Mouse (Mus musculus) heart, embryonic 14.5 days (tissue): ENCODE data around the gene Myd88. TPM values are rescaled to one million over a fixed set of nuclear protein-coding genes. Genes with fewer than 3 reads are reported as not detected.
A peak's percentile ranks its signal among the peaks of the same experiment; 100 is the strongest.

Experiments used
- ATAC-seq: fragments of 200-750 bp; cut with Nextera tagmentation; 2 replicates; pipeline ENCODE4 v1.8.0; 2017; ENCODE audit warnings: low read depth, moderate TSS enrichment; ENCODE audit not compliant: insufficient number of reproducible peaks, insufficient read depth, low FRiP score
- H3K27ac ChIP-seq, 2 experiments: fragments of 200-500 bp in 1 of 2; fragments of 300-500 bp in 1 of 2; sonication (generic) in 1 of 2; replicated peaks in 1 of 2; 2 replicates each; pipeline ENCODE4 v1.5.1; 2012 to 2014; ENCODE audit warnings: low read depth in 2 of 2, low read length in 2 of 2, control low read depth in 1 of 2, mild to moderate bottlenecking in 1 of 2, mixed read lengths in 1 of 2; ENCODE audit not compliant: control insufficient read depth in 1 of 2, insufficient read depth in 1 of 2
- H3K27me3 ChIP-seq: fragments of 300-500 bp; sonication (generic); 2 replicates; pipeline ENCODE4 v1.6.1; 2014; ENCODE audit warnings: mild to moderate bottlenecking, low read length, control low read depth; ENCODE audit not compliant: control insufficient read depth, insufficient read depth
- H3K36me3 ChIP-seq: fragments of 300-500 bp; sonication (generic); 2 replicates; pipeline ENCODE4 v1.6.1; 2014; ENCODE audit warnings: mild to moderate bottlenecking, control low read depth, low read length, mixed read lengths; ENCODE audit not compliant: control insufficient read depth, insufficient read depth
- H3K4me1 ChIP-seq, 2 experiments: fragments of 200-500 bp in 1 of 2; fragments of 300-500 bp in 1 of 2; sonication (generic) in 1 of 2; 2 replicates each; pipeline ENCODE4 v1.6.1; 2012 to 2014; ENCODE audit warnings: low read length in 2 of 2, control low read depth in 1 of 2, mixed read lengths in 1 of 2; ENCODE audit not compliant: control insufficient read depth in 2 of 2, insufficient read depth in 2 of 2
- H3K4me2 ChIP-seq: fragments of 300-500 bp; sonication (generic); 2 replicates; pipeline ENCODE4 v1.6.1; 2014; ENCODE audit warnings: mild to moderate bottlenecking, low read length
- H3K4me3 ChIP-seq, 2 experiments: fragments of 200-500 bp in 1 of 2; fragments of 300-500 bp in 1 of 2; sonication (generic) in 1 of 2; 2 replicates each; pipeline ENCODE4 v1.5.1; 2012 to 2014; ENCODE audit warnings: low read length in 2 of 2, mild to moderate bottlenecking in 2 of 2, control low read depth in 1 of 2, low read depth in 1 of 2, moderate library complexity in 1 of 2; ENCODE audit not compliant: control insufficient read depth in 1 of 2, insufficient read depth in 1 of 2
- H3K9ac ChIP-seq: fragments of 300-500 bp; sonication (generic); 2 replicates; pipeline ENCODE4 v1.6.1; 2014; ENCODE audit warnings: mild to moderate bottlenecking, low read length
- H3K9me3 ChIP-seq: fragments of 300-500 bp; sonication (generic); 2 replicates; pipeline ENCODE4 v1.6.1; 2016; ENCODE audit warnings: low read length, control low read depth; ENCODE audit not compliant: control insufficient read depth
- WGBS: fragments of 180-500 bp; shearing (Covaris S2); extraction: QIAGEN DNeasy Blood & Tissue Kit; methylation state at CpG from one replicate; pipeline ENCODE4 v1.1.7; 2014; 5-methylcytosine and 5-hydroxymethylcytosine counted together
- polyA plus RNA-seq: library from polyadenylated mRNA; unstranded; fragments of >200 nt; fragmentation: Nextera tagmentation; extraction: Ambion mirVana; gene quantifications from 2 replicates; pipeline ENCODE4 v1.2.1, GENCODE M21; 2014

The Myd88 gene
- polyA plus RNA-seq, result 13.2 and 14.9 TPM in 2 replicates

DNA sequence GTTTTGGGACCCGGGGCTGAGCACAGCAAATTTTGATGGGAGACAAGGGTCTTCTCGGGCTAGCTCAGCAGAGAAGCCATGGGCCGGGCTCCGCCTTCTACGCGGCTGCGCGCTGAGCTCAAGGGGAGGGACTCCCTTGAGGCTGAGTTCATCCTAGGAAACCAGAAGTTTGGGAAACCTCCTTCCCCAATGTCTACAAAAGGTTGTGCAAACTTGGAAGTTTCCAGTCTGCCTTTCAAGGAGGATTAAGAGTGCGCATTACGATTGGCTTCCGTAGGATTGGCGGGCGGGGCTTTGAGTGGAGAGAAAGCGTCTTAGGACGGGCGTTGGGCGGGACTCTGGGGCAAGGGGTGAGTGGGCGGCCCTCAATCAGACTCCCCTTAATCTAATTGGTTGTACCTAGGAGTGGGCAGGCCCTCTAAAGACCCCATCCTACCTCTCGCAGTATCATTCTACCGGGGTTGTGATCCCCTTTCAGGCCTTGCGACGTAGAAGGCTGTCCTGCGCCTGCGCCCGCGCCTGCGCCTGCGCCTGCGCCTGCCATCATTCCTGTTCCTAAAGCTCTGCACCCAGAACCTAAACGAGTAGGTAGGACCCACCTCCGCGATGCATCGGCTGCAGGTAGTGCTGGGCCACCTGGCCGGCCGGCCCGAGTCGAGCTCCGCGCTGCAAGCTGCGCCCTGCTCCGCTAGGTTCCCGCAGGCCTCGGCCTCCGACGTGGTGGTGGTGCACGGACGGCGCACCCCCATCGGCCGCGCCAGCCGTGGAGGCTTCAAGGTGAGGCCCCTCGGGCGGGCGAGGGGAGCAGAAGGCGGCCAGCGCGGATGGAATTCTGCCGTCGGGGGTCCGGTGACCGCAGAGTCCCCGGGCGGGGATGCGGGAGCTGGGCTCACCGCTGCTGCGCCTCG is at the start of gene Myd88:
Myd88 (minus strand) TSS at position 503 of the 908 bp plus-strand sequence.
- WGBS, result under 1% methylated on average over 68 of the region's 68 CpGs
- ATAC-seq, result peak; percentile 96
- Histone ChIP-seq H3K9me3 (no peaks in the 10 kb centered on the region), H3K4me1 (peaks cover 10 to 15% of the 10 kb centered on the region in 2 experiments), H3K27ac (peak within 1 kb of the TSS; percentile 90 to 94), H3K4me2 (peak within 1 kb of the TSS; percentile 84), H3K9ac (peak within 1 kb of the TSS; percentile 82), H3K27me3 (no peaks in the 10 kb centered on the region), H3K4me3 (peak within 1 kb of the TSS; percentile 79 to 89), H3K36me3 (peaks cover 44% of the 10 kb centered on the region)

DNA sequence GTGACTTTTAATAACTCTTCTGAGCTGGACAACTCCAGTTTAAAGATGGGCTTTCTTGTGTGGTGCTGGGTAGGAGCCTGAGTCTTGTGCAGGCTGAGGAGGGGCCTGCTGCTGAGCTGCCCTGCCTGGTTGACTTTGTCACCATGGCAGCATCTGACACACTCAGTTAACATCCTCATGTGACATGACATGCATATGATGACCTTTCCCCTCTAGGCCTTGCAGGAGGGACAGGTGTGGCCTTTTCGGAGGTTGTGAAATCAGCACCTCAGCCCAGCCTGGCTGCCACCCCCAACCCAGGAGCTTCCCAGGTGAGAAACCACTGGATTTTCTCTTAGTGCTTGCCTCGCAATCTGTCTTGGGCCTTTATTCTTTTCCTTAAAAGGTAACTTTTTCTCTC is 49.0 kb upstream of the Myd88 start:
- H3K9ac ChIP-seq, result no peak overlapping the region
- H3K4me1 ChIP-seq, result no peaks in the 10 kb centered on the region
- no peak overlapping the region for H3K4me3 ChIP-seq
- no peaks in the 10 kb centered on the region for H3K9me3 ChIP-seq
- ATAC-seq, result no peak
- WGBS, result 79% methylated on average over 2 of the region's 2 CpGs
- H3K27ac ChIP-seq, result no peak overlapping the region
- H3K36me3 ChIP-seq, result no peaks in the 10 kb centered on the region
- H3K27me3 ChIP-seq, result no peaks in the 10 kb centered on the region
- no peak overlapping the region for H3K4me2 ChIP-seq

DNA sequence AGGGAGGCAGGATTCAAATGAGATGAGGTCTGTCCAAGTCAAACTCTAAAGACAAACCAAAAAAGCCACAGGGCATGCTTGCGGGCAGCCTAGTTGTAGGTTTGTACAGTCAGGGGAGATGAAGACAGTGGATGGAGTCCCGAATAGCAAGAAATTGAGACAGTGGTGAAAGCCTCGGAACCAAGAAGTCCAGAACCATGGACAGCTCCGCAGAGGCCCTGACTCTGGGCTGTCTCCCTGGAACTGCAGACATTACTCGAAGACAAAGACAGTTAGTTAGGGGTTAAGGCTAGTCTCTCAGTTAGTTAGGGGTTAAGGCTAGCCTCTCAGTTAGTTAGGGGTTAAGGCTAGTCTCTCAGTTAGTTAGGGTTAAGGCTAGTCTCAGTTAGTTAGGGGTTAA is 47.7 kb upstream of the Myd88 start:
- no peaks in the 10 kb centered on the region for H3K9me3 ChIP-seq
- no peak overlapping the region for H3K9ac ChIP-seq
- ATAC-seq, result no peak
- no peaks in the 10 kb centered on the region for H3K27me3 ChIP-seq
- WGBS, result 33% methylated on average over 5 of the region's 5 CpGs
- H3K4me2 ChIP-seq, result no peak overlapping the region
- H3K4me3 ChIP-seq, result no peak overlapping the region
- no peaks in the 10 kb centered on the region for H3K36me3 ChIP-seq
- H3K27ac ChIP-seq, result no peak overlapping the region
- no peaks in the 10 kb centered on the region for H3K4me1 ChIP-seq

DNA sequence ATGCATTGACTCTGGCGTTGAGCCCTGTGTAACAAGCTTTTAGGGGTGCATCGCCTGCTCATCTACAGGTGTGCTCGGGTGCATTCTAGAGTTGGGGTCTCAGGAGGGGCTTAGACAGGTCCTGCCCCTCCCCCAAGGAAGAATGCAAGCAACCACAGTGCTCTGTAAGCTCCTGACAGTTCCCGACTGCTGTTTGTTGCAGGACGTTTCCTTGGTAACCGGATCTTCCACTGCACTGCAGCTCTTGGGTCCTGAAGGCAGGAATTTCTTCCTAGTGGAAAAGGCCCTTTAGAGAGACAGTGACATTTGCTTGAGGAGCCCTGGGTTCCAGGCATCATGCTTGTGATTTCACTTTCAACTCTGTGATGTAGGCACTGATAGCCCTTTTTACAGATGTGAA is 41.4 kb upstream of the Myd88 start:
- no peaks in the 10 kb centered on the region for H3K36me3 ChIP-seq

DNA sequence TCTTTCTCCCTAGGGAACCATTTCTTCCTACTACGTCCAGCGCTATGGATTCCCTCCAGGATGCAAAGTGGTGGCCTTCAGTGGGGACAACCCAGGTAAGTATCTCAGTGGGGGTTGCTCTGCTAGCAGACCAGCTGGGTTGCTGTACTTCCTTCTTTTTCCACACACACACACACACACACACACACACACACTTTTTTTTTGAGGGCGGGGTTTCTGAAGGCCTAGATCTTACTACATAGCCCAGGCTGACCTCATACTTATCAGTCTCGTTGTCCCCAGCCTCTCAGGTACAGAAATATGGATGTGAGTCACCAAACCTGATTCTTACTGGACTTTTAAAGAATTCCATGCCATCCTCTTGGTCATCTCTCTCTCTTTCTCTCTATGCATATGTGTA is 37.0 kb upstream of the Myd88 start:
- Histone ChIP-seq H3K4me1 (no peaks in the 10 kb centered on the region), H3K9me3 (no peaks in the 10 kb centered on the region), H3K27ac (no peak overlapping the region), H3K9ac (no peak overlapping the region), H3K4me2 (no peak overlapping the region), H3K36me3 (no peaks in the 10 kb centered on the region), H3K27me3 (no peaks in the 10 kb centered on the region), H3K4me3 (no peak overlapping the region)
- ATAC-seq, result no peak
- WGBS, result 80% methylated on average over 4 of the region's 4 CpGs

More for the DNA sequence above, 41.4 kb upstream of the Myd88 start:
- 38% methylated on average over 6 of the region's 6 CpGs for WGBS
- H3K9me3 ChIP-seq, result no peaks in the 10 kb centered on the region
- H3K4me3 ChIP-seq, result no peak overlapping the region
- no peaks in the 10 kb centered on the region for H3K27me3 ChIP-seq
- no peaks in the 10 kb centered on the region for H3K4me1 ChIP-seq
- no peak for ATAC-seq
- no peak overlapping the region for H3K4me2 ChIP-seq
- no peak overlapping the region for H3K27ac ChIP-seq
- H3K9ac ChIP-seq, result no peak overlapping the region

DNA sequence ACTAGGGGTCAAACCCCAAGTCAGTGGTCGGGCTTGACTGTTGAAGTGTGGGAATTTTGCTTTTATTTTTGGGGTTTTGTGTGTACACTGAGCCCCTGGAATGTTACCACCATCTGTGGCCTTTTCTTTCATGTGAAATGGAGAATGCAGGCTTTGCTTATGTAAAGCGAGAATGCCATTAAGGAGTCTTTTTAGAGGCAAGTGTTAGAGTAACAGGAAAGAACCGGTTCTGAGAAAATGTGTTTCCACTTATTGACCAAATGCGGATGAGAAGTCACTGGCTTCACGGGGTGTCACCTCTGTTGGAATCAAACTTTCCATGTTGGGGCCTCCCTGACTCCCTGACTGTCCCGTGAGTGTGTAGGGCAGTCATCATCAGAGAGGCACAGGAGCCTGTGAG is 34.3 kb upstream of the Myd88 start:
- Histone ChIP-seq H3K4me2 (no peak overlapping the region), H3K4me1 (no peaks in the 10 kb centered on the region), H3K4me3 (no peak overlapping the region), H3K27me3 (no peaks in the 10 kb centered on the region), H3K36me3 (no peaks in the 10 kb centered on the region), H3K9me3 (no peaks in the 10 kb centered on the region), H3K27ac (no peak overlapping the region), H3K9ac (no peak overlapping the region)
- no peak for ATAC-seq
- WGBS, result 77% methylated on average over 6 of the region's 6 CpGs

DNA sequence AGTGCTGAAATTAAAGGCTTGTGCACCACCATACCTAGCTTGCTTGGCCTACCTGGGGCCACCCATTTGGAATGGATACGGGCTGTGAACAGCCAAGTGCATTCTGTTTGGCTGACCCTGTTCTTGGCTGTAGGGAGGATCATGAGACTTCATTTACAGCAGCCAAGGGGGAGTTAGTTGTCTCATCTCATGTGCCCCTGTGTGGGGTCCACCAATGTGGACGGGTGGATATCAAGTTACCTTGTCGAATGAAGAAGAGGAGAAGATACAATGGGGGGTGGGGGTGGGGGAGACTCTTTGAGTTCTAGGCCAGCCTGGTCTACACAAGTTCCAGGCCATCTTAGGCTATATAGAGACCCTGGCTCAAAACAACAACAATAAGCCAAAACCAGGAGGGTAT is 33.8 kb upstream of the Myd88 start:
- 73% methylated on average over 3 of the region's 3 CpGs for WGBS
- Histone ChIP-seq H3K27ac (no peak overlapping the region), H3K9me3 (no peaks in the 10 kb centered on the region), H3K36me3 (no peaks in the 10 kb centered on the region), H3K27me3 (no peaks in the 10 kb centered on the region), H3K4me3 (no peak overlapping the region), H3K4me2 (no peak overlapping the region), H3K9ac (no peak overlapping the region), H3K4me1 (no peaks in the 10 kb centered on the region)
- ATAC-seq, result no peak
